Mouse (Mus musculus) NIH3T3 (cell line): ENCODE results near the gene 0610040J01Rik.
A peak's percentile ranks its signal among the peaks of the same experiment; 100 is the strongest.
"Not testable (repeated sequence)": the region's sequence is repeated elsewhere in the genome, so short reads cannot be mapped to it uniquely, and the experiment has no call there.

Experiments used
- DNase-seq: peaks from one replicate; pipeline ENCODE4 v3.0.0-alpha.2; 2012; ENCODE audit warnings: low read depth

The 0610040J01Rik gene

GRCm38 (mm10) chr5:63831054-63831453, 18.9 kb downstream of the 0610040J01Rik start:
- DNase-seq = no peak

DNA sequence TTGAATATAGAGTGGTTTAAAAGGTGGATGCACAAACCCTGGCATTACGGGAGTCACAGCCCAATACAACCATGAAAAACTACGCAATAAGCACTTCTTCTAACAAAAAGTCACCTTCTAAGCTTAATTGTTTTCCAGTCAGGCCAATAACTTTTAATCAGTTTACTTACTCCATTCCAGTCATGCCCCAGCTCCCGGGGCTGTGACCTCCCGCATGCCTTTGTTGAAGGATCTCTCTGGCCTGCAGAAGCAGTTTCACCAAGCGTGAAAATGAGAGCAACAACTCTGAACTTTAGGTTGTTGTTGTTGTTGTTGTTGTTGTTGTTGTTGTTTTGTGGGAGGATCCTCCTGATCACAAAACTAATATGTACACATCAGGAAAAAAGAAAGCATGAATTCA, 21.8 kb downstream of the 0610040J01Rik start:
- no peak for DNase-seq

GRCm38 (mm10) chr5:63834435-63834834, 22.3 kb downstream of the 0610040J01Rik start:
- DNase-seq = no peak

GRCm38 (mm10) chr5:63837115-63837514, 25.0 kb downstream of the 0610040J01Rik start:
- no peak for DNase-seq

DNA sequence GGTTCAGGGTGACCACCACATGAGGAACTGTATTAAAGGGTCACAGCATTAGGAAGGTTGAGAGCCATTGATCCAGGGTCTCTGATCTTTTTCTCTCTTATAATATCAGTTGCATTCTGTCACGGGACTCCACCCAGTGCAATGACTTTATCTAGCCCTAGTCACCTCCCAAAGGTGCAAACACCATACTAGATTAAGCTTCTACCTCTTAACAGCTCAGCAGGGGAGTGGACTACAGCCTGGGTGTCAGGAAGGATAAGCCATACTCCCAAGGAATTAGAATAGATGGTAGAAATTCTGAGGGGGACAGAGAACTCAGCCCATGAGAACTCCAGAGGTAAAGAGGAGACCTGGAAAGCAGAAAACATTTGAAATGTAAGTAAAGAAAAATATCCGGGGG, 25.7 kb downstream of the 0610040J01Rik start:
- no peak for DNase-seq

DNA sequence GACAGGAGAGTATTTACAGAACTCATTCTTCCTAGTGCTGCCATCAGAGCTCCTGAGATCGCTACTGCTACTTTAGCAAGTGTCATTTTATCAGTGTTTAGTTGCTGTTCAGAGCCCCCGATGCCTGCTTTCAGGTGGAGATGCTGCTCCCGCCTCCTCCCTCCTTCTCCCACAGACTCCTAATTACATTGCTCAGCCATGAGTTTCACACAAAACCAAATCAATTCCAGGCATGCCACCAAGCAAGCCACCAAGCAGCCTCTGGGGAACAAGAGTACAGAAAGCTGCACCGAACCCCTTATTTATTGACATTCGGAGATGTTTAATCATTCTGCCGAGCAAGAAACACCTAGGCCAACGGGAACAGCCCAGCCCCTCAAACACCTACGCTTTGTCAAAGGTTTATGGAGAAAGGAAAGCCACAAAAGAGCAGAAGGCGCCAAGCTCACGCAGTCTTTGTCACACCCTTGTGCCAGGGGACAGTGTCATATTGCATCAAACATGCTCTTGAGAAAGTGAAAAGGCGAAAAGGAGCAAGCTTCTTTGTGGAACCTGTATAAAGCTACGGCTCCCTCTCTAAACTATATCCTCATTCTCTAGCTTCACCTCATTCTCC, 27.7 kb downstream of the 0610040J01Rik start:
- no peak for DNase-seq

- no peak for DNase-seq
Measured at GRCm38 (mm10) chr5:63847080-63847479, 34.9 kb downstream of the 0610040J01Rik start.

- no peak for DNase-seq
Measured at GRCm38 (mm10) chr5:63847541-63848226, 35.5 kb downstream of the 0610040J01Rik start.

DNA sequence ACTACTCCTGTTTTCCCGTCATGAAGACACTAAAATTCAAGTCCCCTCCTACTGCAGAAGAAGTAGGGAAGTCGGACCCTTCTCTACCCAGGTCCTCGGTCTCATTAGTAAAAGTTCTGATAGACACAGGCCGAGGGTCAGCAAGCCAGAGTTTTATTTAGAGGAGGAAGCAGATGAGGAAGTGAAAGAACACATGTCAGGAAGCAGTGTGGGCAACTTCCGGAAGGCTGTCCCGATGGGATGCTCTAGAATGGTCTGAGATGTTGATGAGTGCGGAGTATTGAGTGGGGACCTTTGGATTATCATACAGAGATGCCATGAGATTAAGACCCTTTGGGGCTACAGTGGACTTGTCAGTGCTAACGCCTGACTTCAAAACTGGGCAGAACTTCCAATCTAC, 46.7 kb downstream of the 0610040J01Rik start:
- DNase-seq = no peak

- no peak for DNase-seq
Measured at GRCm38 (mm10) chr5:63867421-63867820, 55.3 kb downstream of the 0610040J01Rik start.

- no peak for DNase-seq
Measured at GRCm38 (mm10) chr5:63872176-63872932, 60.2 kb downstream of the 0610040J01Rik start.

DNA sequence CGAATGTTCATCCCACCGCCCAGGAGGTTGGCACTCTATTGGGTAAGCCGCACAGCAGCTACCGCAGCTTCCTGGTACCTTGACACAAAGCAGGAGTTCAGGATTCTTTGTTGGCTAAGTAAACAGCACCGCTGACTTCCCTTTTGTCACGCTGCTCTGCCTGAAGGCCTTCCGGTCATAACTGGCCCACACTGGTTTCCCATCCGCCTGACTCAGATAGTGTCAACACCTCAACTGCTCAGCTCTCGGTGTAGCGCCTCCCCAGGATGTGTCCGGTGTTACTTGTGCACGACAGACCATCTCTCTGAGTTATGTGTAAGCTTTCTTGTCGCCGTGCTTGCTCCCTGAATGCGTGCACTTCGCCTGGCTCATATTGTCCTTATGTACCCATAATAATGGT, 62.7 kb downstream of the 0610040J01Rik start:
- no peak for DNase-seq

DNA sequence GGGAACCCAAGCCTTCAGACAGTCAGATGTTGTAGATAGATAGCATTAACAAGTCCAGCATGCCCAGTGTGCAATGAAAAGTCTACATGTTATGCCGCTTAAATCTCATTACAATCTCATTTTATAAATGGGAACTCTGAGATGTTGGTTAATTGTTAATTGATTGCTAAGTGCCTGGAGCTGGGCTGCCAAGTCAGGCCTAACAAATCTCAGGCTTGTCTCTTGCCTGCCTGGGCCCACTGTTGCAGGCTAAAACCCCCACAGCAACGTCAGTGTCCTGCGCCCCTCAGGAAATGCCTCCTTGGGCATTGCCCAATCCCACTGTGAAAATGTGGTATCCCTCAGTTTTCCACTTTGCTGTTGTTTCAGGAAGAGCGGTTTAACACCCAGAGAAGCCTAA, 63.9 kb downstream of the 0610040J01Rik start:
- DNase-seq = no peak

DNA sequence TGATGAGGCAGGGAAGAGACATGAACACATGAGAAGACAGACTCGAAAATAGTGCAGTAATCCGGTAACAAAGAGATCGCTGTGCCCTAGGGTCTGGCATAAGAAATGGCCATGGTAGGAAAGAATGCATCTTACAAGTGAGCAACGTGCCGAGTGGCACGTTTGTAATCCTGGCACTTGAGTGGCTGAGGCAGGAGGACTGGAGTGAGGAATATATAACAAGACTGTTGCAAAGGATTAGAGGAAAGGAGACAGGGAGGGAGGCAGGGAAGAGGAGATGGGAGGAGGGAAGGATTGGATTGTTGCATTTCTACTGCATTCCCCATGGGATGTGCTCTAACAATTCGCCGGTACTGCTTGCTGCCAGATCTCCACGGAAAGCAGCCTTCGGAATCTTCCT, 66.9 kb downstream of the 0610040J01Rik start:
- DNase-seq = no peak

GRCm38 (mm10) chr5:63886292-63886691, 74.1 kb downstream of the 0610040J01Rik start:
- no peak for DNase-seq

DNA sequence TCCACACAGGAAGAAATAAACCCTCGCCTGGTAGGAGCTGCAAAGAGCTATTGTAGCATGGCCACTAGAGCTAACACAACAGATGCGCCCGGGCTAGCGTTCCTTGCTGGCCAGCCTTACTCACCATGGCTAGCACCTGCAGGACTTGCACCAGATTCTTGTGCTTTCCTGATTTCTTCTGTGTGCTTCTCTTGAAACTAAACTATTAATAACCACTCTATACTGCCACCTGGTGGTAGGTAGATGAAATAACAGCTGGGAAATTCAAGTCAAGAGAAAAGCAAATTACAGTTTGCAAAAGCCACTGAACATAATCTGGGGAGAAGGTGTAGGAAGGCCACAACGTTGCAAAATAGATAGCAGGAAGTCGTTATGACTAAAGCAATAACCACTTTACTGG, 74.5 kb downstream of the 0610040J01Rik start:
- peak; percentile 59 for DNase-seq

GRCm38 (mm10) chr5:63887111-63887510, 74.9 kb downstream of the 0610040J01Rik start:
- DNase-seq = no peak

- DNase-seq = no peak
Measured at GRCm38 (mm10) chr5:63891241-63891640, 79.1 kb downstream of the 0610040J01Rik start.

DNA sequence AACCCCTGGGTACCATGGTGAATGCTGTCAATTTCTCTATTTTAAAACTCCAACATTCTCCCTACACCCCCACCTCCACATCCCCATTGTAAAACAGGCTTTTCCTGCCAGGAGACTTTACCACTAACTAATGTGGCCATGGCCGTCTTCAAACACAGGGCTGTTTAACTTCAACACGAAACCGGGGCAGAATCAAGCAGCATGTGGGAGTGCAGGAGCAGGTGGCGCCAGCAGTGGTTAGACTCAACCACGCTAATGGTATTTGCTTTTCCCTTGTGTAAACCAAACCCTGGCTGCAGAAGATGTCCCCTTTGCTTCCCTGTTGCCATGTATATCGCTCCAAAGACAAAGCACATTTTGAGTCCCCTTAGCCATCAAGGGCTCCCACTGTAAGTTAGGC, 79.7 kb downstream of the 0610040J01Rik start:
- no peak for DNase-seq

DNA sequence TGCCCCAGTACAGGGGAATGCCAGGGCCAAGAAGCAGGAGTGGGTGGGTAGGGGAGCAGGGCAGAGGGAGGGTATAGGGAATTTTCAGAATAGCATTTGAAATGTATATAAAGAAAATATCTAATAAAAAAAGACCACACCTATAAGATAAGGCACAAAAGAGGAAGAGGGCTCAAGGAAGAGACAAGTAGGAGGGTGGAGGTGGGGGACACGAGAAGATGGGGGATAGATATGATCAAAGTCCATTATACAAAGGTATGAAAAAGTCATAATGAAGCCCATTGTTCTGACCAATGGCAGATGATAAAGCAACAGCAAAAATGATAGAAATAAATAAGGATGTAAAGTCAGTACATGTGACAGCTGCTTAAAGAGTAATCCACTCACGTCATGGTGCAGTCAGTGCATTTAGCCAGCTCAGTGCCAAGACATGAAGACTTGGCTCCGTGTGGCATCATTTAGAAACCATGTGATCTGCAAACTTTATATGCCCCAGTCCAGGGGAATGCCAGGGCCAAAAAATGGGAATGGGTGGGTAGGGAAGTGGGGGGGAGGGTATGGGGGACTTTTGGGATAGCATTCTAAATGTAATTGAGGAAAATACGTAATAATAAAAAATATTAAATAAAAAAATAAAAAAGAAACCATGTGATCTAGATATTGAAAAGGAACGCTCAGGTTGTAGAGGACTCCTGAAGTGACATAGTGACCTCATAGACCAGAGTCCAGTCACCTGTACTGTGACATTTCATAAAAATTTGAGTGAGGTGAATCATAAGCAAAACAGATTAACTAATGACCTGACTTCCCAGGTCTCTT, 85.0 kb downstream of the 0610040J01Rik start:
- not testable (repeated sequence) for DNase-seq

DNA sequence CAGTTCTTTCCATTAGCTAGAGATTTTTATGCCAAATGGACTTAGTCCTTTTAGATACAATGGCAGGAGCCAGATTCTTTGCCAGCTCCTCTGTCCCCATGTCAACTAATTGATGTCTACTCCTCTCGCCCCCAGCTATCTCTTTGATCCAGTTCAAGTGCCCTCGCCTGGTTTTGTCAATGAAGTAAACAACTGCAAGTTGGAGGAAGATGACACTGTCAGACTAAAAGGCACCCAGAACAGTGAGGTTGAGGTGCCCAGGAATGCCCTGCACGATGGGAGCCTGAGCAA, 85.6 kb downstream of the 0610040J01Rik start:
- DNase-seq = no peak

- DNase-seq = no peak
Measured at GRCm38 (mm10) chr5:63903329-63903728, 91.2 kb downstream of the 0610040J01Rik start.
